Mouse (Mus musculus): ENCODE measurements at regions not wholly inside any gene's neighbourhood (a gene's known extent, or its start where the extent isn't known, plus 50 kb on each side); places are given as distances from the start of the nearest gene placed in this dataset.

DNA sequence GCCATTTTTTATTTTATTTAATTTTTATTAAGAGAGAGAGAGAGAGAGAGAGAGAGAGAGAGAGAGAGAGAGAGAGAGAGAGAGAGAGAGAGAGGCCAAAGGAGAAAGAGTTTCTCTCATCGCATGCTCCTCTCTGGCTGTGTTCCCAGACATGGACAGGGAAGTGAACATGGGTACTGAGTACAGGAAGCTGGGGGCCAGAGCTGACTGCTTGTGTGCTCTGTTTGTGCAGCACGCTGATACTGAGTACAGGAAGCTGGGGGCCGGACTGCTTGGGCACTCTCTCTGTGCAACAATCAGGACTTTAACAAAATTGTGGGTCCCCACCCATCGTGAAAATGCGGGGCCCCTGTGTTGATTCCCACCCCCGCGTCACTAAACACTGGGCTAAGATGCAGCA is 130.2 kb downstream of the Gm26897 start:
- no peaks in the 10 kb centered on the region for H3K9me3 ChIP-seq
- ATAC-seq (ENCODE audit: insufficient number of reproducible peaks, insufficient read depth, low FRiP score, low TSS enrichment, low read depth) = no peak
- H3K4me1 ChIP-seq (replicated peaks) = peaks cover 4% of the 10 kb centered on the region; the same call in 1 of the 2 replicates
- no peaks in the 10 kb centered on the region for H3K36me3 ChIP-seq
- 67% methylated on average over 7 of the region's 7 CpGs for WGBS
- no peak overlapping the region for H3K27ac ChIP-seq
- no peak overlapping the region for H3K4me3 ChIP-seq (replicated peaks)
- H3K4me2 ChIP-seq = no peak overlapping the region
- peaks cover 45% of the 10 kb centered on the region for H3K27me3 ChIP-seq
- H3K9ac ChIP-seq (replicated peaks) = no peak overlapping the region

DNA sequence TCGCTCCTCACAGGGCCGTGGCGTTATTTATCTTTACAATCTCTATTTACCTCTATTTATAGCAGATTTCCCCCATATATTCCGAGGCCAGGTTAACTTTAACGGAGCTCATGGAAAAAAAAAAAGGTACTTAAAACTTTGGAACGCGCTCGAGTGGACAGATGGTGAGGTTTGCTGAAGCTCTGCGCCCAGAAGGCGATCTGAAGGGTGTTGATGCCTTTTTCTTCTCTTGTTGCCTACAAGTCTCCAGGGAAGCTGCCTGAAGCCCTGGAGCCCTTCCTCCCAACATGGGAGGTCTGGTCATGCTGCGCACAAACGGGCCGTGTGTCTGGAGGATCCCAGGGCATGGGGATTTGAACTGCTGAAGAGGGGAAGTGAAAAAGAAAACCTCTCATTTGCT is 130.9 kb downstream of the Gm26897 start:
- H3K36me3 ChIP-seq = no peaks in the 10 kb centered on the region
- H3K9me3 ChIP-seq = no peaks in the 10 kb centered on the region
- peaks cover 51% of the 10 kb centered on the region for H3K27me3 ChIP-seq
- no peak overlapping the region for H3K4me3 ChIP-seq (replicated peaks)
- no peak overlapping the region for H3K9ac ChIP-seq (replicated peaks)
- H3K4me2 ChIP-seq = no peak overlapping the region
- WGBS = 50% methylated on average over 13 of the region's 13 CpGs
- H3K4me1 ChIP-seq (replicated peaks) = peaks cover 4% of the 10 kb centered on the region; the same call in 1 of the 2 replicates
- no peak for ATAC-seq (ENCODE audit: insufficient number of reproducible peaks, insufficient read depth, low FRiP score, low TSS enrichment, low read depth)
- no peak overlapping the region for H3K27ac ChIP-seq

DNA sequence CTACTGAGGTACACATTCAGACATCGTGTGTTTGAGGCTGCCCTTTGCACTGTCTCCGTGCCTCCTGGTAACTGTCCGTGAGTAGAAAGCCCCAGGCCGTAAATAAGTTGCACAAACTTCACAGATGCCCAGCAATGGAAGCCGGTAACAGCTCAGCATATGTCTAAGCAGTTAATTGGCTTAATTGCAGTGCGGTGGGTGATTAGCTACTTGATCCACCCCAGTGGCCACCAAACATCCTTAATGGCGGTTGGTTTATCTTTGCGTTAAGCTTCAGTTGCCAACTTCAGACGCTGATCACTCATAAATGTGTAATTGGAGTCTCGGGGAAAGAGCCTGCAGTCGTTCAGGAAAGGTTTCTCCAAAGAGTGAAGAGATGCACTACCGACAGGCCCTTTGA is 135.3 kb downstream of the Gm26897 start:
- Histone ChIP-seq H3K27me3 (peaks cover 56% of the 10 kb centered on the region), H3K4me1 (replicated peaks) (peaks cover 1% of the 10 kb centered on the region; the same call in 1 of the 2 replicates), H3K9me3 (peaks cover 35% of the 10 kb centered on the region), H3K9ac (replicated peaks) (no peak overlapping the region), H3K36me3 (no peaks in the 10 kb centered on the region), H3K4me3 (replicated peaks) (no peak overlapping the region), H3K4me2 (no peak overlapping the region), H3K27ac (no peak overlapping the region)
- ATAC-seq (ENCODE audit: insufficient number of reproducible peaks, insufficient read depth, low FRiP score, low TSS enrichment, low read depth) = no peak
- WGBS = 33% methylated on average over 12 of the region's 12 CpGs

DNA sequence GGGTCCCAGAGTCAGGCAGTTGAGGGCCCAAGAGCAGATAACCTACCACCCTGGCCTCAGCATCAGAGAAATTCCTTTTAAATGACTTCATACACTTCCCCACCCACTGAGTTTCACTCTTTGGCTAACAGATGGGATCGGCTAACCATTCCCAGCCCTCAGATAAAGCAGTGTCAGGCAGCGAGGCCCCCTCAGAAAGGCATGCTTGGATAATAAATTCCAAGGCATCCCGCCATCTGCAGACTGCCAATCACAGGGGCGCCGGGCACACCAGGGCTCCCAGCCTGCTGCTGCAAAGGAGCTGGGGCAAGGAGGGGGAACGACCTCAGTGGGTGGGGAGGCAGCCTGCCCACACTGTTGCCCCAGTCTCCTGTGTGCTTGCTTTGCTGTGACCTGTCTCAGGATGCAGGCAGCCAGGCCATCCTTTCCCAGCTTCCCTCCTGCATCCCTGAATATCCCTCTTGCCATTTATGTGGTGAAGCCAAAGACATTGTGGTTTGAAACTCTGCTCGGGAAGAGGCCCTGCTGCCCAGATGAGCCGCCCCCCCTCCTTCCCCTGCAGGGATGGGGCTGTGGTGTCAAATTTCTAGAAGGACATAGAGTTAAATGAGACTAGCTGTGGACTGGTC is 143.6 kb downstream of the Gm26897 start:
- 0 out of 2 replicates have a peak, but pooled peaks have one; percentile 43 for ATAC-seq (ENCODE audit: insufficient number of reproducible peaks, insufficient read depth, low FRiP score, low TSS enrichment, low read depth)

DNA sequence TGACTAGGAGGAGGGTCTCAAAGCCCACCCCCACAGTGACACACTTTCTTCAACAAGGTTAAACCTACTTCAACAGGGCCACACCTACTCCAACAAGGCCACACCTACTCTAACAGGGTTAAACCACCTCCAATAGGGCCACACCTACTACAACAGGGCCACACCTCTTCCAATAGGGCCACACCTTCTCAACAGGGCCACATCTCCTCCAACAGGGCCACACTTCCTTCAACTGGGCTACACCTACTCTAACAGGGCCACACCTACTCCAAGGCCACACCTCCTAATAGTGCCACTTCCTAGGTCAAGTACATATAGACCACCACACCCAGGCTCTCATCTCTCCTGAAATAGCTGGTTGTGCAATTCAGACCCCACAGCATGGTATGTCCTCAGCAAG is 145.3 kb downstream of the Gm26897 start:
- ATAC-seq (ENCODE audit: insufficient number of reproducible peaks, insufficient read depth, low FRiP score, low TSS enrichment, low read depth) = no peak
- H3K27ac ChIP-seq = no peak overlapping the region
- H3K9me3 ChIP-seq = 0 out of 2 replicates have a peak, but pooled peaks cover 2% of the 10 kb centered on the region

More for the DNA sequence above, 143.6 kb downstream of the Gm26897 start:
- peaks cover 16% of the 10 kb centered on the region for H3K4me1 ChIP-seq (replicated peaks)
- H3K4me2 ChIP-seq = peak overlapping the region; percentile 37
- WGBS = 0% methylated on average over 8 of the region's 8 CpGs
- peaks cover 12% of the 10 kb centered on the region for H3K27me3 ChIP-seq
- H3K9ac ChIP-seq (replicated peaks) = no peak overlapping the region
- H3K4me3 ChIP-seq (replicated peaks) = no peak overlapping the region
- peak overlapping the region; percentile 73 for H3K27ac ChIP-seq
- H3K36me3 ChIP-seq = no peaks in the 10 kb centered on the region
- peaks cover 19% of the 10 kb centered on the region for H3K9me3 ChIP-seq

DNA sequence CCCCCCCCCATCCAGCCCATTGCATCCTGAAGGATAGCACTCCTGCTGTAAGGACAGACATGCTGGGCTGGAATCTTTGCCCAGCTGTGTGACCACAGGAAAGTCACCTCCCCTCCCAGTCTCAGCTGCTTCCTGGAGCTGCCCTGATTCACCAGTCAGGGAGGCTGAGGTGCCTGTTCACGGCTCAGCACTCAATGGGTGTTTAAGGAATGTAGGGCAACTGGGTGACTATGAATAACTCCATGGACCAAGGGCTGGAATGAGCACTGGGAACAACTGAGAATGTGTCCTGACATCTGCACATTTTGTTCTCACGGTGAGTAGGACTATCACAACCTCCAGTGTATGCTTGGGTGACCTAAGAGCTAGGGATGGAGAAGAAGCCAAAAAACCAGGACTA is 146.5 kb downstream of the Gm26897 start:
- WGBS = 67% methylated on average over 2 of the region's 2 CpGs
- no peak overlapping the region for H3K9ac ChIP-seq (replicated peaks)
- H3K4me1 ChIP-seq (replicated peaks) = peaks cover 22% of the 10 kb centered on the region
- ATAC-seq (ENCODE audit: insufficient number of reproducible peaks, insufficient read depth, low FRiP score, low TSS enrichment, low read depth) = no peak
- no peak overlapping the region for H3K27ac ChIP-seq
- peaks cover 25% of the 10 kb centered on the region for H3K27me3 ChIP-seq
- no peak overlapping the region for H3K4me3 ChIP-seq (replicated peaks)
- H3K9me3 ChIP-seq = no peaks in the 10 kb centered on the region
- no peaks in the 10 kb centered on the region for H3K36me3 ChIP-seq
- no peak overlapping the region for H3K4me2 ChIP-seq

More for the DNA sequence above, 145.3 kb downstream of the Gm26897 start:
- H3K9ac ChIP-seq (replicated peaks) = no peak overlapping the region
- peaks cover 22% of the 10 kb centered on the region for H3K4me1 ChIP-seq (replicated peaks)
- peaks cover 13% of the 10 kb centered on the region for H3K27me3 ChIP-seq
- no peak overlapping the region for H3K4me2 ChIP-seq
- H3K36me3 ChIP-seq = no peaks in the 10 kb centered on the region
- H3K4me3 ChIP-seq (replicated peaks) = no peak overlapping the region

DNA sequence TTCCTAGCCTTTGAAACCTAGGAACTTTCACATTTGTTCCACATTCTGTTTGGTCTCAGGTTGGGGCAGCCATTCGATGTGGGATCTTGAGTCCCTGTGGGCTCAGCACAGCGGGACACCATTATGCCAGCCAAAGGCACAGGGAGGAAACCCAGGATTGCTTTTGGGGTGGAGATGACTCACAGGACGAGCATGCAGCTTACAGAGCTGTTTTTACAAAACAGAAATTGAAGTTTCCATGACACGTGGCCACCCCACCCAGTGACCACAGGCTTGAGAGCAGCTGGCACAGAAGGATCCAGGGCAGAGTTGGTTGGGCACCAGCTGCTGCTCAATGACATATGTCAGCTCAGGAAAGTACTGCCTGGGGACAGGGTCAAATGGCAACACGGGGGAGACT is 147.8 kb downstream of the Gm26897 start:
- Histone ChIP-seq H3K36me3 (no peaks in the 10 kb centered on the region), H3K27me3 (peaks cover 36% of the 10 kb centered on the region), H3K9me3 (no peaks in the 10 kb centered on the region), H3K9ac (replicated peaks) (no peak overlapping the region), H3K4me1 (replicated peaks) (peaks cover 21% of the 10 kb centered on the region), H3K4me2 (no peak overlapping the region), H3K27ac (no peak overlapping the region), H3K4me3 (replicated peaks) (no peak overlapping the region)
- 44% methylated on average over 5 of the region's 5 CpGs for WGBS
- no peak for ATAC-seq (ENCODE audit: insufficient number of reproducible peaks, insufficient read depth, low FRiP score, low TSS enrichment, low read depth)

DNA sequence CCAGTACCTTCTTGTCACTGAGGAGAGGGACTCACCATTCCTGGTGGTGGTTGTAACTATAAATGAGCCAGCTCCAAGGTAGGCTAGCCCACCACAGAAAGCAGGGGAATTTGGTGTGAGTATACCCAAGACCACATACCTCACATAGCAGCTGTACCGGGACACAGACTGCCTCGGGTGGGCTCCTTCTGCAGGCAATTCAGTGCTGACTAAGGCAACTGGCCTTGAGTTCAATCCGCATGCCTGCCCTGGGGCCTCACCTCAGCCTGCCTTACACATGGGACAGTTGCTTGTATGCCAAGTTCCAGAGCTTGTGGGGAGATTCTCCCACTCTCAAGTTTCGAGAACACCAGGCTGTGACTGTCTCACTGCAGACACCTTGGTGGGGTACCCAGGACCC is 153.6 kb downstream of the Gm26897 start:
- no peak overlapping the region for H3K4me2 ChIP-seq
- H3K9me3 ChIP-seq = no peaks in the 10 kb centered on the region
- peaks cover 37% of the 10 kb centered on the region for H3K4me1 ChIP-seq (replicated peaks)
- peaks cover 38% of the 10 kb centered on the region for H3K27me3 ChIP-seq
- no peak overlapping the region for H3K27ac ChIP-seq
- H3K4me3 ChIP-seq (replicated peaks) = no peak overlapping the region
- no peak for ATAC-seq (ENCODE audit: insufficient number of reproducible peaks, insufficient read depth, low FRiP score, low TSS enrichment, low read depth)
- no peak overlapping the region for H3K9ac ChIP-seq (replicated peaks)
- no peaks in the 10 kb centered on the region for H3K36me3 ChIP-seq
- WGBS = 55% methylated on average over 4 of the region's 4 CpGs

GRCm38 (mm10) chr5:111890800-111891199 is 157.1 kb downstream of the Gm26897 start:
- no peak overlapping the region for H3K4me3 ChIP-seq (replicated peaks)
- no peaks in the 10 kb centered on the region for H3K36me3 ChIP-seq
- H3K9ac ChIP-seq (replicated peaks) = no peak overlapping the region
- peak overlapping the region; percentile 94 for H3K27ac ChIP-seq
- peak overlapping the region; percentile 34 for H3K4me2 ChIP-seq
- ATAC-seq (ENCODE audit: insufficient number of reproducible peaks, insufficient read depth, low FRiP score, low TSS enrichment, low read depth) = peak; percentile 64
- WGBS = 15% methylated on average over 7 of the region's 7 CpGs
- no peaks in the 10 kb centered on the region for H3K9me3 ChIP-seq
- H3K27me3 ChIP-seq = peaks cover 33% of the 10 kb centered on the region
- H3K4me1 ChIP-seq (replicated peaks) = peaks cover 56% of the 10 kb centered on the region

DNA sequence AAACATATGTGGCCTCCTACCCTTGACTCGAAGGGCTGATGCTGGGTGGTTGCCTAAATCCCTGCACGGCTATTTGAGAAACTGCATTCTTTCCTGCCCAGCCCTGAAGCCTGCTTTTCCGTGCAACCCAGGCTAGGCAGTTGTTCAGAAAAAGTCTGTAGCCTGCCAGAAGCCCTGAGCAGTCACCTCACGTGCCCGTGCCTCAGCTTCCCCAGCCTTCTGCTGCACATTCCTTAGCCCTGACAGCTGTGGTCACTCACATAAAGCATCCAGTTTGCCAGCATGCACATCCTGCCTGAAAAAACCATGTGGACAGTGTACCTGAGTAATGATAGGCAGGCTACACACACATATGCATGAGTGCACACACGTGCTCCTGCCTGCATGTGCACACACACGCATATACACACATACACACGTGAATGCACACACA is 157.6 kb downstream of the Gm26897 start:
- peak overlapping the region; percentile 34 for H3K4me2 ChIP-seq
- ATAC-seq (ENCODE audit: insufficient number of reproducible peaks, insufficient read depth, low FRiP score, low TSS enrichment, low read depth) = peak; percentile 41; the same call in 1 of the 2 replicates
- peaks cover 57% of the 10 kb centered on the region for H3K4me1 ChIP-seq (replicated peaks)
- no peak overlapping the region for H3K9ac ChIP-seq (replicated peaks)
- peaks cover 33% of the 10 kb centered on the region for H3K27me3 ChIP-seq
- H3K36me3 ChIP-seq = no peaks in the 10 kb centered on the region
- H3K27ac ChIP-seq = peak overlapping the region; percentile 94
- no peak overlapping the region for H3K4me3 ChIP-seq (replicated peaks)
- 36% methylated on average over 8 of the region's 8 CpGs for WGBS
- no peaks in the 10 kb centered on the region for H3K9me3 ChIP-seq

GRCm38 (mm10) chr5:111892956-111893355 is 159.2 kb downstream of the Gm26897 start:
- WGBS = 66% methylated on average over 3 of the region's 3 CpGs
- no peak overlapping the region for H3K4me3 ChIP-seq (replicated peaks)
- H3K4me2 ChIP-seq = no peak overlapping the region
- no peak overlapping the region for H3K9ac ChIP-seq (replicated peaks)
- H3K4me1 ChIP-seq (replicated peaks) = peaks cover 63% of the 10 kb centered on the region
- peak overlapping the region; percentile 86; the same call in 1 of the 2 replicates for H3K27ac ChIP-seq
- H3K36me3 ChIP-seq = no peaks in the 10 kb centered on the region
- no peaks in the 10 kb centered on the region for H3K9me3 ChIP-seq
- H3K27me3 ChIP-seq = peaks cover 33% of the 10 kb centered on the region
- no peak for ATAC-seq (ENCODE audit: insufficient number of reproducible peaks, insufficient read depth, low FRiP score, low TSS enrichment, low read depth)

DNA sequence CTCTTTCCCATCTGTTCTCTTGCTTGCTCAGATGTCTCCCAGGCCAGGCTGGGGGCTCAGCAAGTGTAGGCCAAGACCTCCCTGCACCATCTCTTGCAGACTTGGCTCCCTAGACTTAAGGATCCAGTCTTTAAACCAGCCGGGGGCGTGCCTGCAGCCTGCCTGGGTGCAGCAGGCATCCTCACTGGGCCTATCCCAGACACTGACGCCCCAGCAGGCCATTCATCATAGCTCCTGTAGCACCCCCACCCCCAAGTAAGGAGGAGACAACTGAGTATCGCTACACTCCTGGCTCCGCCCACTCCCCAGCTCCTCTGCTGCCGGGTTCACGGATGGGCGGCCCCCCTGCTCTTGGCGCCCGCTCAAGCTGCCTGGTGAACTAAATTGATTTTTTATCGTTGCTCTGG is 160.2 kb downstream of the Gm26897 start:
- H3K27me3 ChIP-seq = peaks cover 38% of the 10 kb centered on the region
- H3K36me3 ChIP-seq = no peaks in the 10 kb centered on the region
- peak overlapping the region; percentile 31; the same call in 1 of the 2 replicates for H3K9ac ChIP-seq (replicated peaks)
- 3% methylated on average over 11 of the region's 11 CpGs for WGBS
- H3K27ac ChIP-seq = peak overlapping the region; percentile 86
- ATAC-seq (ENCODE audit: insufficient number of reproducible peaks, insufficient read depth, low FRiP score, low TSS enrichment, low read depth) = peak; percentile 60
- peak overlapping the region; percentile 53 for H3K4me2 ChIP-seq
- H3K9me3 ChIP-seq = no peaks in the 10 kb centered on the region
- H3K4me1 ChIP-seq (replicated peaks) = peaks cover 65% of the 10 kb centered on the region
- peak overlapping the region; percentile 20 for H3K4me3 ChIP-seq (replicated peaks)

All from limb, embryonic 12.5 days (tissue).